Mouse (Mus musculus) gastrocnemius, postnatal 36 days (tissue): ENCODE results near the gene Ssh2. TPM values are rescaled to one million over a fixed set of nuclear protein-coding genes. Genes with fewer than 3 reads are reported as not detected.
A peak's percentile ranks its signal among the peaks of the same experiment; 100 is the strongest.

Source experiments
- DNase-seq, 2 experiments: peaks; one replicate each; pipeline ENCODE4 v3.0.0; 2022
- intact Hi-C: fragments of 180-260 bp; cut with DNase I; formaldehyde crosslinking; loops from one replicate; pipeline ENCODE4 v1.15.1; 2025
- total RNA-seq, 2 experiments: library from RNA; stranded (reverse); gene quantifications; 2 replicates each; pipeline ENCODE4 v1.2.3; 2021

The Ssh2 gene
- total RNA-seq, 2 experiments from 2014 or later: 39.4 to 43.4 TPM

DNA sequence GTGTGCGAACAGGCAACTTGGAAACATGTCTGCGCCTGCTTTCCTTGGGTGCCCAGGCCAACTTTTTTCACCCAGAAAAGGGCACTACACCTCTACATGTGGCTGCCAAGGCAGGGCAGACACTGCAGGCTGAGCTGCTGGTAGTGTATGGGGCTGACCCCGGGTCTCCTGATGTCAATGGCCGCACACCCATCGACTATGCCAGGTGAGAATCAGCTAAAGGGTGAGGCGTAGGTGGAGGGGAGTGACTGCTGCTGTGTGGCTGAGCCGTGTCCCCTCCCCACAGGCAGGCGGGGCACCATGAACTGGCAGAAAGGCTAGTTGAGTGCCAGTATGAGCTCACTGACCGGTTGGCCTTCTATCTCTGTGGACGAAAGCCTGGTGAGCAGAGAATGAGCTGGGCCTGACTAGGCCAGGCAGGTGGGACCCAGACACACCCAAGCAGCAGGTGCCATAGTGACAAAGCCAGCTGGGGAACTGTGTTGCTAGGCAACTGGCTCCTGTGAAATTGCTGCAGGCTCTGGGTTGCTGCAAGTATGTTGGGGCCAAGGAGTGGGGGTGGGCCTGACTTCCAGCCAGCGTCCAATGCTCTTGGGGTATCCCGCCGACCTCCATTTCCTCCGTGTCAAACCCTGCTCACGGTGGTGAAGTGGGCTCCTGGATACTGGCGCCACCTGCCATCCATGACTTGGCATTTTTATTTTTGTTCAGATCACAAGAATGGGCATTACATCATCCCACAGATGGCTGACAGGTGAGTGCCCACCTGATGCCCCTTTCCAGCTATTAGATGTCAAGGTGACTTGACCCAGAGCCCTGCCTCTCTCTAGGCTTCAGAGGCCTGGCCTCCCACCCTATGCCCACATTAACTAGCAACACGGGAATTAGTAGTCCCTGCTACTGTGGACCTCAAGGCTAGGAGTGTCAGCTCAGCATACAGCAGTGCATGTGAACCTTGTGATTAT, 284.6 kb downstream of the Ssh2 start:
- DNase-seq: no peak
- intact Hi-C loops: loop anchor here (1.0 kb wide), 1 partner anchor 9 kb away; no protein-coding TSS in a partner anchor

DNA sequence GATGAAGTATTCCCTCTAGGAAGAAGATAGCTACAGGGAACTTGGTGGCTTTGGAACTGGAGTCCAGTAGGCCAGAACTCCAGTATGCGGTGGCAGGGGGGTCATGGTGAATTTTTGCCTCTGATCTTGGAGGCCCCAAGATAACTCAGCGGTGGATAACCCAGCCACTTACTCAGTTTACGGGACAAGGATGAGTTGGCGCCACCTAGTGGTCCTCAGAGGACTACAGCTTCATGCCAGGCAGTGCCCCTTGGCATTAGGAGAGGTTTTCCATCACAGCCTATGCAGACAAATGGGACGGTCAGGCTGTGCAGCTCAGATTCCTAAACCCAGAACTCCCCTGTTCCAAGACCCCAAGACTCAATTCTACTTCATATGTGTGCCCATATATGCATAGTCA, 285.3 kb downstream of the Ssh2 start:
- DNase-seq: peak; percentile 59 to 66
- intact Hi-C loops: no loop called here

DNA sequence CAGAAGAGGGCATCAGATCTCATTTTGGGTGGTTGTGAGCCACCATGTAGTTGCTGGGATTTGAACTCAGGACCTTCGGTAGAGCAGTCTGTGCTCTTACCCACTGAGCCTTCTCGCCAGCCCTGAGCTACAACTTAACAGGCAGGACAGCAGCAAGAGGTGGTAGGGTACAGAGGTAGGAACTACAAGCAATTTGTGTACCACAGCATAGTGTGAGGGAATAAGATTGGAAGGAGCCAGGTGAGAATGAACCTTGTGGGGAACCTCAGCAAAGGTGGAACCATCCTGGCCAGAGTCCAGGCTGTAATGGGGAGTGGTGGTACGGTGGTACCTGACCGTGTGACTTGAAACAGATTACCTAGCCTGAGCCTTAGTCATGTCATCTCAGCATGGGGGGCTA, 285.9 kb downstream of the Ssh2 start:
- intact Hi-C loops: no loop called here
- no peak for DNase-seq

DNA sequence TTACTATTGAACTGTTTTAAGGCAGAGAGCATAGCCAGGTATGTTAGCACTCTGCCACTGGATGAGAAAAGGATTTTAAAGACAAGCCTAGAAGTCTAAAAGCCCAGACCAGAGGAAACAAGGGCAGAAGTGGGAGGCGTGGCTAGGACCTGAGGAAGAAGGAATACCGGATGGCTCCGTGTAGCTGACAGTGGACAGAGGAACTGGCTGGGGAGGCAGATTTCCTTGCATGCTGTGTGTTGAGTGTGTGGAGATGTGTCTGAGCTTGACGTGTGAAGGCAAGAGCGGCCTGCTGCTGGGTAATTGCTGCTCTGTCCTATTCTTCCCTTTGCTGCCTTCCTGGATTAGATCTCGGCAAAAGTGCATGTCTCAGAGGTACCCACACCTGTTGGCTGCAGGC, 286.4 kb downstream of the Ssh2 start:
- intact Hi-C loops: no loop called here
- no peak for DNase-seq

DNA sequence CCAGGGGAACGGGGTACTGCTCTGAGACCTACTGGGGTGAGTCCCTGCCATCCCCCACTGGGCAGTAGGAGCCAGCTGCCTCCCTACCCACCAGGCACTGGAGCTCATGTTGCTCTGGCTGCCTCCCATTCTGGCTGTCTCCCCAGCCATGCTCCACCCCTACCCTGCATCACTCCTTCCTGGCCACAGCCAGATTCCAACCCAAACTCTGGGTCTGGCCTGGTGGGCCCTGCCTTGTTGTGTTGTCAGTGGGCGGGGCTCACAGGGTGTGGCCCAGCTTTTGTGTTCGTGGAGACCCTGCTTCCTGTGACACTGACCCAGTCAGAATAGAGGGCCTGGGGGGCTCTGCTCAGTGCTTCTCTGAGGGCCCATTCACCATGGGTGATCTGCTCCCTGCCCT, 287.4 kb downstream of the Ssh2 start:
- intact Hi-C loops: no loop called here

DNA sequence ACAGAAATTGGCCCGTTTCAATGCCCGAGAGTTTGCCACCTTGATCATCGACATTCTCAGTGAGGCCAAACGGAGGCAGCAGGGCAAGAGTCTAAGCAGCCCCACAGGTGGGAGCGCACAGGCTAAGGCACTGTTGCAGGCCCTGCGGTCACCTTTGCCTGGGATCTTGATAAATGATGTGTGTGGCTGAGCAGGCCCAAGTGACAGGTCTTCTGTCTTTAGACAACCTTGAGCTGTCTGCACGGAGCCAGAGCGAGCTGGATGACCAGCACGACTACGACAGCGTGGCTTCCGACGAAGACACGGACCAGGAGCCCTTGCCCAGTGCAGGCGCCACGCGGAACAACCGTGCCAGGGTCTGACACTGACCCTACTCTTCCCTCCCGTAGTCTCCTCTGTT, 288.3 kb downstream of the Ssh2 start:
- intact Hi-C loops: no loop called here
- DNase-seq: peak in 1 of 2 experiments; percentile 17

More for the DNA sequence above, 287.4 kb downstream of the Ssh2 start:
- DNase-seq: peak in 1 of 2 experiments; percentile 43

DNA sequence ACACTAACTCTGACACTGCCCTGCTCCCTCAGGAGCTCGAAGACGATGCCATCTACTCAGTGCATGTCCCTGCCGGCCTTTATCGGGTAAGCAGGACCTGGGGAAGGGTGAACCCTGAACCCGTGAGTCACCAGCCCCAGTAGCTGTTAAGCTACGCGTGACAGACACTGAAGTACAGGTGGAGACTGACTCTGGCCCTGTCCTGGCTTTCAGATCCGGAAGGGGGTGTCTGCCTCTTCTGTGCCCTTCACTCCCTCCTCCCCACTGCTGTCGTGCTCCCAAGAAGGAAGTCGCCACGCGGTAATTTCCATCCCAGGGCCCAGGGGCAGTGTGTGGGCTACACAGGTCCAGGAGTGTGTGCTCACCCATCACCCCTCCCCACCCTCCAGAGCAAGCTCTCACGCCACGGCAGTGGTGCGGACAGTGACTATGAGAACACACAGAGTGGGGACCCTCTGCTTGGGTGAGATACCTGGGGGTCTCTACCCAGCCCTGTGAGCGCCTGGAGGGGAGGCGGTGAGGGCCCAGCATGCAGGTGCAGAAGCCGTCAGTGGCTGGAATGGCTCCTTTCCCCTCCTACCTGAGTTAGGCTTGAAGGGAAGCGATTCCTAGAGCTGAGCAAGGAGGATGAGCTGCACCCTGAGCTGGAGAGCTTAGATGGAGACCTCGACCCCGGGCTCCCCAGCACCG, 289.3 kb downstream of the Ssh2 start:
- intact Hi-C loops: no loop called here
- DNase-seq: no peak

DNA sequence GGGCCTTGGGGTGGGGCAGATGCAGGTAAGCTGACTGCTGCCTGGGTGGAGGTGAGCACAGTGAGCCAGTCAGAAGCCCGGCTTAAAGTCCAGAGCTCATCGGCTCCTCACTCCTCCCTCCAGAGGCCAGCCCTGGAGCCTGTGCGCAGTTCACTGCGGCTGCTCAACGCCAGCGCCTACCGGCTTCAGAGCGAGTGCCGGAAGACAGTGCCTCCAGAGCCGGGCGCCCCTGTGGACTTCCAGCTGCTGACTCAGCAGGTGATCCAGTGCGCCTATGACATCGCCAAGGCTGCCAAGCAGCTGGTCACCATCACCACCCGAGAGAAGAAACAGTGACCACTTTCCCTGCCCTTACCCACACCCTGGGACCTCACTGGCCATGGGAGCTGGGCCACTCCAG, 290.2 kb downstream of the Ssh2 start:
- peak in 1 of 2 experiments; percentile 8 for DNase-seq
- intact Hi-C loops: no loop called here

DNA sequence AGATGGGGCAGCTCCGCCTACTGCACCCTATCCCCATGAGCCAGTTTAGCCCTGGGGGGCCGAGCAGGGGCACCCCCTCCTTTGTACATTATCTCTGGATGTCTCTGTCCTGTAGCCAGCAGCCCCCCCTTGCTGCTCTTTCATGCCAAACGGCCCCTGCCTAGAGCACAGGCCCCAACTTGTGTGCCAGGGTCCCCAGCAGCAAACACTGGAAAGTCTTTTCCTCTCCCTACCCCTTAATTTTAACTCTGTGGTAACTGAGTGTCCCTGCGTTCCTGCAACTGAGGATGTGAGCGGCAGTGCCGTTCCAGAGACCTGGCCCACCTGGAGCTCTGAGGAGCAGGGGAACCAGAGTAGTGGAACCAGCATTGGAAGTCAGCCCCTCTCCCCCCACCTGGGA, 290.9 kb downstream of the Ssh2 start:
- intact Hi-C loops: no loop called here
- DNase-seq: no peak

DNA sequence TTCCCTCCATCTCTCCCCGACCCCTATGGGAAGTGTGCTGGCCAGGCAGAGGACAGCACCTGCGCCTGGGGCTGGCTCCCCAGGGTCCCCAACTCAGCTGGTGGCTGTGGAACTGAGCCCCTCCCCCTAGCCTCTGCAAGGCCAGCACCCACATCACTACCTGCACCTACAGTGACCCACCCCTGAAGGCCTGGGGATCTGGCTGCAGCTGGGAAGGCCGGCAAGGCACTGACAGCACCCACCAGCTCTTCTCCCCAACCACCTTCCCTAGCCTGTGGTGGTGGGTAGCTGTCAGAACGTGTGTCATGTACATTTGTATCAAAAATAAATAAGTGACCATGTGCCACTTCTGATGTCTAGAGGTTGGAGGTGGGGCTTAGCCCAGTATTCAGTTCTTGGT, 291.3 kb downstream of the Ssh2 start:
- intact Hi-C loops: no loop called here
- DNase-seq: no peak

DNA sequence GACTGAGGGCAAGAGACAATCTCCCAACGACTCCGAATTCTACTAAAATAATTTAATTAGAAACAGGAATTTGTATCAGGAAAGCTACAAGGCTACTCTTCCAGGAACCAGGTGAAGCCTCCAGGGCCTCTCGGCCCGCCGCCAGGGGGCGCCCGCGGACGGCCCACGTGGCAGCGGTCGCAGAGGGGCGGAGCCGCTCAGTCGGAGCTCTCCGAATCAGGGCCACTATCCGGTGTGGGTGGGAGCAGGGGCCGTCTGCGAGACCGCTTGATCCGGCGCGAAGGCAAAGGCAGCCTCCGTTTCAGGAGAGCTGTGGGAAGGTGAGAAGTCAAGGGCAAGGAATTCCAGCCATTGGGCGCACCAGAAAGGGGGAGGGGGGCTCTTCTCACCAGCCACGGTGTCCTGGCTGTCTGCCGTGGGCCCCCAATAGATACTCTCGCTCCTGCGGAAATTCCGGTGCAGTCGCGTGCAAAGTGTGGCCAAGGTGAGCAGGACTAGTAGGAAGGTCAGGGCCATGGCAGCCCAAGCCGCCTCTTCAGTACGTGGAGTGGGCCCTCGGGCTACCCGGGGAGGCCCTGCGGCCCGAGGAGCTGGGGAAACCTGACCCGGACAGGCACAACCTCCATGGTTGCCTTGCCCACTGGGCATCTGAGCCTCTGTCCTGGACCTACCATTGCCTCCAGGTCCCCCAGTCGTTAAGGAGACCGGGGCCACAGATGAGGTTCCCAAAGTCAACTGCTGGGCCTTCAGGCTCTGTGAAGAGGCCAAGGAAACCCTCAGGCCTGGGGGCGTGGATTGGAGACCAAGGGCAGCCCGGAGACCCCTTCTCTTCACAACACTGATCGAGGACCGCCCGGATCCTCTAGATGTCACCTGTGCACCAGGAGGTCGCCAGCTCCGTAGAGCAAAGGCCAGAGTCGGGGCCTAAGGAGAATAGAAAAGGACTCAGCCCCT, 292.3 kb downstream of the Ssh2 start:
- DNase-seq: peak; percentile 78 to 82
- intact Hi-C loops: no loop called here

Other genes starting within 250 kb of the Ssh2 start
- under 1 TPM; 0.15 to 0.31 TPM for gene Slc6a4, start 217.7 kb upstream of the Ssh2 start, total RNA-seq
- gene Nsrp1, start 137.9 kb upstream of the Ssh2 start, total RNA-seq: 10 to 100 TPM; 10.5 to 13.5 TPM
- under 1 TPM; 0.10 TPM for gene Efcab5, start 27.3 kb upstream of the Ssh2 start, total RNA-seq
- gene Coro6, start 246.1 kb downstream of the Ssh2 start, total RNA-seq: 100 to 1,000 TPM; 140 to 181 TPM